Mouse (Mus musculus): Measurements from ENCODE around the gene Slc1a3.
A peak's percentile ranks its signal among the peaks of the same experiment; 100 is the strongest.

The Slc1a3 gene

GRCm38 (mm10) chr15:8615511-8616224 is 94.9 kb downstream of the Slc1a3 start:
- DNase-seq (ENCODE audit: extremely low spot score, low read depth, low spot score), result no peak

- no peak for DNase-seq (ENCODE audit: extremely low spot score, low read depth, low spot score)
These were observed 95.9 kb downstream of the Slc1a3 start for GRCm38 (mm10) chr15:8614701-8615100.

GRCm38 (mm10) chr15:8605538-8606188 is 104.9 kb downstream of the Slc1a3 start:
- DNase-seq (ENCODE audit: extremely low spot score, low read depth, low spot score), result no peak

GRCm38 (mm10) chr15:8602362-8602761 is 108.2 kb downstream of the Slc1a3 start:
- no peak for DNase-seq (ENCODE audit: extremely low spot score, low read depth, low spot score)

GRCm38 (mm10) chr15:8601312-8602146 is 109.0 kb downstream of the Slc1a3 start:
- DNase-seq (ENCODE audit: extremely low spot score, low read depth, low spot score), result no peak

GRCm38 (mm10) chr15:8596375-8596900 is 114.1 kb downstream of the Slc1a3 start:
- DNase-seq (ENCODE audit: extremely low spot score, low read depth, low spot score), result no peak

- no peak for DNase-seq (ENCODE audit: extremely low spot score, low read depth, low spot score)
These were observed 115.3 kb downstream of the Slc1a3 start for GRCm38 (mm10) chr15:8595226-8595625.

GRCm38 (mm10) chr15:8589503-8590116 is 121.0 kb downstream of the Slc1a3 start:
- DNase-seq (ENCODE audit: extremely low spot score, low read depth, low spot score), result peak; percentile 86

GRCm38 (mm10) chr15:8588065-8588464 is 122.5 kb downstream of the Slc1a3 start:
- no peak for DNase-seq (ENCODE audit: extremely low spot score, low read depth, low spot score)

- no peak for DNase-seq (ENCODE audit: extremely low spot score, low read depth, low spot score)
These were observed 123.7 kb downstream of the Slc1a3 start for GRCm38 (mm10) chr15:8586822-8587281.
